In the genomic region with DNA sequence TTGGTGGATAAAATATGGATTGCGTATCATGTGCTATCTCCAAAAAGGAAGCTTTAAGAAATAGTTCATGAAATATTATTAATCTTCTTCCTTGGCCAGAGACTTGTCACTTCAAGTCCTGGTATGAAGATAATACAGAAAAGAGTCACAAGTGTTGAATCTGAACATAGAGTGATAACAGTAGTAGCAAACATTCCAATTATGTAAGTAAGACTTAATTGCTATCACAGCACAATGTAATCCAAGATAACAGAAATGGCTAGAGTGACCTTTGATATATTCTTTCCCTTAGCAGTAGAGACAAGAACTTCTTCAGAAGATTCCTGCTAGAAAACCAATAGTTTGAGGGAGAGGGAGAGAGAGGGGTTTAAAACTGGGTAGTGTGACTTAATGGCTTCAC, we compare ENCODE assay signal across 29 mouse cellular contexts. TPM values are rescaled to one million over a fixed set of nuclear protein-coding genes. Genes with fewer than 3 reads are reported as not detected.
"Had no signal": no experiment of that assay in that cellular context is flagged by ENCODE, and none has a peak within 500 bp of the region (broad histone marks: within the 10 kb centered on the region; RNA-seq: fewer than 3 reads in every experiment).

No protein-coding gene starts in this region.

- ATAC-seq: forebrain, embryonic 13.5 days; forebrain, embryonic 14.5 days; forebrain, embryonic 15.5 days; forebrain, embryonic 16.5 days; forebrain, postnatal 0 days had no signal

- H3K4me2 ChIP-seq: embryonic facial prominence, embryonic 12.5 days; embryonic facial prominence, embryonic 13.5 days; embryonic facial prominence, embryonic 15.5 days; forebrain, embryonic 12.5 days; forebrain, embryonic 13.5 days; forebrain, embryonic 15.5 days had no signal

- H3K36me3 ChIP-seq: embryonic facial prominence, embryonic 15.5 days had no signal

- H3K9me3 ChIP-seq: embryonic facial prominence, embryonic 10.5 days; embryonic facial prominence, embryonic 12.5 days; embryonic facial prominence, embryonic 13.5 days; embryonic facial prominence, embryonic 15.5 days; forebrain, embryonic 10.5 days; forebrain, embryonic 12.5 days; forebrain, embryonic 13.5 days; forebrain, embryonic 15.5 days had no signal

- H3K27ac ChIP-seq: embryonic facial prominence, embryonic 10.5 days; embryonic facial prominence, embryonic 12.5 days; embryonic facial prominence, embryonic 13.5 days; embryonic facial prominence, embryonic 15.5 days; forebrain, embryonic 10.5 days; forebrain, embryonic 12.5 days; forebrain, embryonic 13.5 days; forebrain, embryonic 15.5 days; gastrocnemius, adult 2 months had no signal

- H3K9ac ChIP-seq: embryonic facial prominence, embryonic 12.5 days; embryonic facial prominence, embryonic 13.5 days; embryonic facial prominence, embryonic 15.5 days; forebrain, embryonic 12.5 days; forebrain, embryonic 13.5 days; forebrain, embryonic 15.5 days; forebrain, postnatal 0 days had no signal

- H3K27me3 ChIP-seq: embryonic facial prominence, embryonic 12.5 days; embryonic facial prominence, embryonic 13.5 days; embryonic facial prominence, embryonic 15.5 days; forebrain, embryonic 12.5 days; forebrain, embryonic 13.5 days; forebrain, embryonic 15.5 days had no signal

- H3K4me1 ChIP-seq: embryonic facial prominence, embryonic 10.5 days; embryonic facial prominence, embryonic 12.5 days; embryonic facial prominence, embryonic 13.5 days; embryonic facial prominence, embryonic 15.5 days; forebrain, embryonic 10.5 days; forebrain, embryonic 12.5 days; forebrain, embryonic 13.5 days; forebrain, embryonic 15.5 days had no signal

- DNase-seq: cerebellum, adult 2 months; cerebellum, adult 8-10 months; cerebellum, adult 9-10 months; cerebellum, adult 9-11 months; cerebellum, postnatal 10 days; cerebellum, postnatal 14 days; cerebellum, postnatal 25 days; cerebellum, postnatal 36 days; embryo, embryonic 11 days; forebrain, postnatal 0 days; gastrocnemius, adult 2 months; gastrocnemius, postnatal 10 days; gastrocnemius, postnatal 14 days; gastrocnemius, postnatal 25 days; gastrocnemius, postnatal 36 days; heart, adult 11 months; heart, adult 18-20 months had no signal

- H3K4me3 ChIP-seq: embryonic facial prominence, embryonic 10.5 days; embryonic facial prominence, embryonic 12.5 days; embryonic facial prominence, embryonic 13.5 days; embryonic facial prominence, embryonic 15.5 days; erythroblast, embryonic 14.5 days; forebrain, embryonic 10.5 days; forebrain, embryonic 12.5 days; forebrain, embryonic 13.5 days; forebrain, embryonic 15.5 days; gastrocnemius, adult 2 months had no signal

RNA-seq across cellular contexts. Expression of gene Epb41l5, which starts 48.1 kb away (rescaled TPM):
- total RNA-seq: granulocyte monocyte progenitor cell, adult 5-6 weeks had no signal
